Mouse (Mus musculus) macrophage (primary cell): Measurements from ENCODE around the gene Asphd1. TPM values are rescaled to one million over a fixed set of nuclear protein-coding genes. Genes with fewer than 3 reads are reported as not detected.

Experiments used
- H3K27ac ChIP-seq: fragments of 350-480 bp; formaldehyde crosslinking; 2 replicates; pipeline ENCODE4 v1.9.0; 2021
- H3K36me3 ChIP-seq: fragments of 350-480 bp; formaldehyde crosslinking; 2 replicates; pipeline ENCODE4 v1.9.0; 2021; ENCODE audit errors: inconsistent target
- H3K4me3 ChIP-seq: fragments of 350-480 bp; formaldehyde crosslinking; 2 replicates; pipeline ENCODE4 v1.9.0; 2021; ENCODE audit errors: inconsistent target
- H3K79me2 ChIP-seq: fragments of 350-480 bp; formaldehyde crosslinking; 2 replicates; pipeline ENCODE4 v1.9.0; 2021; ENCODE audit errors: inconsistent target
- WGBS: methylation state at CpG from one replicate; pipeline ENCODE4 v1.1.7; 2026; ENCODE audit warnings: inconsistent platforms; ENCODE audit not compliant: missing documents; 5-methylcytosine and 5-hydroxymethylcytosine counted together
- polyA plus RNA-seq: library from polyadenylated mRNA; stranded (reverse); fragments of 250-400 nt; gene quantifications from 3 replicates; pipeline ENCODE4 v1.2.4, GENCODE M21; 2018; ENCODE audit warnings: inconsistent platforms
- total RNA-seq, 78 experiments: library from RNA; depleted of rRNA; stranded (reverse); fragments of 250-400 nt; gene quantifications; 1 replicate in 9 of 78; 2 replicates in 24 of 78; 3 replicates in 43 of 78; 4 replicates in 2 of 78; pipeline ENCODE4 v1.2.4; 2018; ENCODE audit warnings: inconsistent platforms in 56 of 78

The Asphd1 gene
- not detected for total RNA-seq (2018; cell fraction: chromatin; rRNA removed)
- not detected for total RNA-seq (2018; cell fraction: cytosol; rRNA removed)
- not detected for total RNA-seq (2018; cell fraction: nucleus; rRNA removed)
- not detected in 3 replicates for polyA plus RNA-seq

GRCm38 (mm10) chr7:126949403-126949792 lies at the start of gene Asphd1:
Gene Asphd1, minus strand, starts transcription at chr7:126949582.
- Histone ChIP-seq H3K4me3 (no peak within 1 kb of the TSS), H3K79me2 (no peaks in the 10 kb centered on the region), H3K27ac (no peak within 1 kb of the TSS), H3K36me3 (peaks cover 8% of the 10 kb centered on the region)
- 6% methylated on average over 21 of the region's 21 CpGs for WGBS

GRCm38 (mm10) chr7:126996449-126996848 lies 47.1 kb upstream of the Asphd1 start:
- Histone ChIP-seq H3K4me3 (no peak overlapping the region), H3K27ac (no peak overlapping the region), H3K79me2 (no peaks in the 10 kb centered on the region), H3K36me3 (peaks cover 91% of the 10 kb centered on the region)
- WGBS, result 89% methylated on average over 4 of the region's 4 CpGs

GRCm38 (mm10) chr7:126988816-126989215 lies 39.4 kb upstream of the Asphd1 start:
- Histone ChIP-seq H3K27ac (no peak overlapping the region), H3K4me3 (no peak overlapping the region), H3K79me2 (no peaks in the 10 kb centered on the region), H3K36me3 (peaks cover 69% of the 10 kb centered on the region)
- whole genome bisulfite sequencing, result 86% methylated on average over 8 of the region's 8 CpGs

GRCm38 (mm10) chr7:126986319-126986718 lies 36.9 kb upstream of the Asphd1 start:
- Histone ChIP-seq H3K79me2 (no peaks in the 10 kb centered on the region), H3K36me3 (peaks cover 48% of the 10 kb centered on the region), H3K27ac (no peak overlapping the region), H3K4me3 (no peak overlapping the region)
- WGBS, result 76% methylated on average over 7 of the region's 9 CpGs

GRCm38 (mm10) chr7:126984667-126985444 lies 35.5 kb upstream of the Asphd1 start:
- Histone ChIP-seq H3K36me3 (peaks cover 45% of the 10 kb centered on the region), H3K79me2 (no peaks in the 10 kb centered on the region), H3K27ac (no peak overlapping the region), H3K4me3 (no peak overlapping the region)
- WGBS, result 90% methylated on average over 10 of the region's 10 CpGs

GRCm38 (mm10) chr7:126983113-126983512 lies 33.7 kb upstream of the Asphd1 start:
- no peak overlapping the region for H3K27ac ChIP-seq
- no peak overlapping the region for H3K4me3 ChIP-seq
- peaks cover 3% of the 10 kb centered on the region; the same call in 1 of the 2 replicates for H3K79me2 ChIP-seq
- peaks cover 43% of the 10 kb centered on the region for H3K36me3 ChIP-seq
- WGBS, result 92% methylated on average over 7 of the region's 7 CpGs

- H3K36me3 ChIP-seq, result peaks cover 36% of the 10 kb centered on the region
Measured at GRCm38 (mm10) chr7:126982054-126982453, 32.7 kb upstream of the Asphd1 start.

GRCm38 (mm10) chr7:126981601-126982000 lies 32.2 kb upstream of the Asphd1 start:
- 95% methylated on average over 2 of the region's 2 CpGs for WGBS
- Histone ChIP-seq H3K4me3 (no peak overlapping the region), H3K36me3 (peaks cover 31% of the 10 kb centered on the region), H3K27ac (no peak overlapping the region), H3K79me2 (peaks cover 18% of the 10 kb centered on the region)

More at GRCm38 (mm10) chr7:126982054-126982453, 32.7 kb upstream of the Asphd1 start:
- Histone ChIP-seq H3K79me2 (peaks cover 14% of the 10 kb centered on the region), H3K27ac (no peak overlapping the region), H3K4me3 (no peak overlapping the region)
- 93% methylated on average over 3 of the region's 4 CpGs for WGBS

- Histone ChIP-seq H3K36me3 (peaks cover 23% of the 10 kb centered on the region), H3K79me2 (peaks cover 21% of the 10 kb centered on the region), H3K4me3 (no peak overlapping the region), H3K27ac (no peak overlapping the region)
- 79% methylated on average over 6 of the region's 6 CpGs for WGBS
Measured at GRCm38 (mm10) chr7:126978841-126979240, 29.5 kb upstream of the Asphd1 start.

GRCm38 (mm10) chr7:126976878-126977459 lies 27.6 kb upstream of the Asphd1 start:
- H3K4me3 ChIP-seq, result peak overlapping the region; percentile 95
- WGBS, result 9% methylated on average over 11 of the region's 14 CpGs
- H3K36me3 ChIP-seq, result peaks cover 23% of the 10 kb centered on the region
- H3K27ac ChIP-seq, result peak overlapping the region; percentile 99
- H3K79me2 ChIP-seq, result peaks cover 21% of the 10 kb centered on the region

- peaks cover 23% of the 10 kb centered on the region for H3K36me3 ChIP-seq
- WGBS, result under 1% methylated on average over 51 of the region's 55 CpGs
- peak within 1 kb of the TSS; percentile 95 for H3K4me3 ChIP-seq
- H3K27ac ChIP-seq, result peak within 1 kb of the TSS; percentile 99
- H3K79me2 ChIP-seq, result peaks cover 21% of the 10 kb centered on the region
Measured at GRCm38 (mm10) chr7:126975950-126976866, 26.8 kb upstream of the Asphd1 start, which contains the start of gene Cdiptos. Gene Cdiptos, minus strand, starts transcription at chr7:126976098.

- peaks cover 23% of the 10 kb centered on the region for H3K36me3 ChIP-seq
- no CpG with 5 or more reads among the region's 1 CpGs for WGBS
- peak within 1 kb of the TSS; percentile 95 for H3K4me3 ChIP-seq
- H3K79me2 ChIP-seq, result peaks cover 21% of the 10 kb centered on the region
- H3K27ac ChIP-seq, result peak within 1 kb of the TSS; percentile 99
Measured at GRCm38 (mm10) chr7:126975893-126975949, 26.3 kb upstream of the Asphd1 start, which contains the start of gene Cdipt. Gene Cdipt, plus strand, starts transcription at chr7:126975914.

- Histone ChIP-seq H3K4me3 (peak overlapping the region; percentile 95), H3K36me3 (peaks cover 23% of the 10 kb centered on the region), H3K27ac (peak overlapping the region; percentile 99), H3K79me2 (peaks cover 21% of the 10 kb centered on the region)
- 2% methylated on average over 8 of the region's 8 CpGs for WGBS
Measured at GRCm38 (mm10) chr7:126975493-126975892, 26.1 kb upstream of the Asphd1 start.

GRCm38 (mm10) chr7:126967361-126967760 lies 18.0 kb upstream of the Asphd1 start:
- Histone ChIP-seq H3K36me3 (no peaks in the 10 kb centered on the region), H3K79me2 (no peaks in the 10 kb centered on the region), H3K27ac (no peak overlapping the region), H3K4me3 (no peak overlapping the region)
- WGBS, result 98% methylated on average over 4 of the region's 6 CpGs
